Mouse (Mus musculus) kidney, adult 9 months (tissue): ENCODE data around the gene Ciart.
"Not testable (repeated sequence)": the region's sequence is repeated elsewhere in the genome, so short reads cannot be mapped to it uniquely, and the experiment has no call there.

Experiments
- DNase-seq: peaks from one replicate; pipeline ENCODE4 v3.0.0; 2022

Ciart gene

DNA sequence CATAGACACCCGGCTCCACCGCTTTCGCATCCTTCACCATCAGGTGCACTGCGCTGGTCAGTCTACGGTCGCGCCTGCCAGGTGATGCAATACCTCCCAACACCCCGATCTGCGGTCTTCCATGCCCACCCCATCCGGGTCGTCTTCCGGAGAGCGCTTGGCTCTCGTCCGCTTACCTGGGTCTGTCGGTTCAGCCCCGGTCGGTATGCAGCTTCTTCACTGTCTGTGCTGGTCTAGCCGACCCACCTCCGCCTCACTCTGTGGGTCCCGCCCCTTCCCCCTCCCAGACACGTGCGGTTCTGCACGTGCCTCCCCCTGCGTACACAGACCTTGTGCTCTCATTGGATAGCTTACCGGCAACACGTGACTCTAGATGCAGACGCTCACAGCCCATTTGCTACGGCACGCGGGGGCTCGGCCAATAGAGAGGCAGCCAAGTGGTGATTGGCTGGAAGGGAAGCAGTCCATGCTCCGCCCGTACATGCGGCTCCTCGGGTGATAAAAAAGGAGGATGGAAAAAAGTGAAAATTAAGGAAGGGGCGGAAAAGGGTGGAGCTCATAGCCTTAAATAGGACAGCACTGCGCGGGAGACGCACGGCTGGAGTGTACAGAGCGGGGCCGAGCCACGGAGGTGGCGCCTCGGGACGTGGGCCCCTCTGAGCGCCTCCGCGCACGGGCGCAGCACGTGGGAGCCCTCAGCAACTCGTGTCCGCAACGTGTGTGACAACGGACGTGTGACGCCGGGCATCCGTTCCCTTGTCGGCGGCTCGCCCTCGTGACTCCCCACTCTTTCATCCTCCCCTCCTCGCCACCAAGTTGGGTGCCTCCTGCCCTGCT lies at the start of gene Ciart:
Gene Ciart, minus strand, starts transcription at position 273 of the 837 bp plus-strand sequence.
- DNase-seq = peak; percentile 99

DNA sequence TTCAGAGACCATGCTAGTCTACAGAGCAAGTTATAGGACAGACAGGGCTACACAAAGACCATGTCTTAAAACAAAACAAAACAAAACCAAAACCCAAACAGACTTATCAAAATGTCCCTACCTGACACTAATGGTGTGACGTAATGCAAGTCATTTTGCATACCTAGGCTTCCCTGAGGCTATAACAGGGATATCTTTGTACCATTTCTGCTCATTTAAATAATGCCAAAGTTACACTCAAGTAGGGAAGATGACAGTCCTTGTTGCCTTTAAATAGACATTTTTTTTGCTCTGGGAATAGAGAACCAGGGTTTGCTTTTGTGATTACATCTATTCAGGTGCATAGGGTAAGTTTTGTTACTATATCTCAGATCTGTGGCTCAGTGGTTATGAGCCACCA lies 49.4 kb upstream of the Ciart start:
- no peak for DNase-seq

- no peak for DNase-seq
Measured at GRCm38 (mm10) chr3:95930471-95930789, 48.4 kb upstream of the Ciart start.

DNA sequence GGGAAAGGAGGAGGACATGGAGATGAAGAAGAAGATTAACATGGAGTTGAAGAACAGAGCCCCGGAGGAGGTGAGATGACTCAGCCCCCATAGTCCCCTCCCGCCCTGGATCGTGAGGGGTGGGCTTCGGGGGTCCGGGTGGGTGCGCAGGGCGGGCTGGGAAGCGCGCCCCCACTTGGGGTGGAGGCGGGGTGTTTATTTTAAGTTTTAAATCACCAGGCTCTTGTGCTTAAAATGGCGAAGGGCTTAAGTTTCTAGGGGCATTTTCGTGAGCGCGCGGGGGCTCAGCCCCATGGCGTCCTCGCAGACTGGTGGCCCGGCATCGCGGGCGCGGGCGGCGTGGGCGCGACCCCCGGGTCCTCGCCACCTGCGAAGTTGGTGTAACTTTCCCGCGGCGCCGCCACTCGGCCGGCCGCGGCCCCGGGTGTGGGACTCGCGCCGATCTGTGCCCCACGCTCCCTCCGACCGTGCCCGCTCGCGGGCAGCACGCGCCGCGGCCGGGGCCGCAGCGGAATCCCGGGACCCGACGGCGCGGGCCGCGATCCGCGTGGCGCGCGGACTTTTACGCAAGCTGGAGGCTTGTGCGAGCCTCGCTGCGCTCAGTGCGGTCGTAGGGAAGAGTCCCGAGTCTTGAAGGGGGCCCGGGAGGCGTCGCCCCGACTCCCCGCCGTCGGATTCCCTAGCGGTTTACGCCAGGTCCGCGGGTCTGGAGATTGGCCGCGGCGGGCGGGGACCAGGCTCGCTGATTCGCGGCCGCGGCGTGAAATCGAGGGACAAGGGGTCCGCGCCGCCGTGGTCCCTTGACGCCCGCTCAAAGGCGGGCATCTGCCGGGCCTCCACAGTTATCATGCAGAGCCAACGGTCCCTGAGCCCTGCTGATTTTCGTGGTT lies 47.8 kb upstream of the Ciart start:
- no peak for DNase-seq

GRCm38 (mm10) chr3:95928658-95929503 lies 46.8 kb upstream of the Ciart start, which contains the start of gene Anp32e:
TSS of gene Anp32e (plus strand) at chr3:95929246.
- peak; percentile 99 for DNase-seq

DNA sequence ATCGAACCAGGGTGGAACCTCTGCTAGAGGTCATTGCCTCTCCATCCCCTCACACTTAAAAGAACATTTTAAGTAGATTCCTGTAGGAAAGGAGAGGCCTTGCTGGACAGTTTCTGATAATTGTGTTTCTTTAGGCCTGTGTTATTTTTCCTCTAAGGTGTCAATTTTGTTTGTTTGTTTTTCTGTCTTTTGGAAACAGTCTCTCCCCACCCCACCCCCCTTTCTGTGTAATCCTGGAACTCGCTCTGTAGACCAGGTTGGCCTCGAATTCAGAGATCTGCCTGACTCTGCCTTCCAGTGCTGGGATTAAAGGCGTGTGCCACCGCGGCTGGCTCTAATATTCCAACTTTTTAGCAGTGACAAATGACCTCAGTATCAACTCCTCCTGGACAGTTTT lies 46.2 kb upstream of the Ciart start:
- DNase-seq = no peak

DNA sequence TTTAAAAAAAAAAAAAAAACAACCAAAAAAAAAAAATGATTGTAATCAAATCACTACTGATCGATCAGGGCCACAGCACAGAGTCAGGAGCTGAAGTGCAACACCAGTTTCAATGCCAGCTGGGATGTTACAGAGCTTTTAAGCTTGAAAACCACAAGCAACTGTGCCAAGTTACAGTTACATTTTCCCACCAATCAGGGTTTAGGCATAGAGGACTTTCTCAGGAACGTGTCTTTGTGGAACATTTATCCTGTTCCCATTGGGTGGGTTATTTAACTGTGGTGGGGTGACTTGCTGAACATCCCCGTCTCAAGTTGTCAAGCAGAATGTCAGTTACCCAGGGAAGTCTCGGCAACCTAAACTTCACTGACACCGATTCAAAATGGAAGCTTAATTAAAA lies 43.0 kb upstream of the Ciart start:
- no peak for DNase-seq

GRCm38 (mm10) chr3:95924185-95924584 lies 42.1 kb upstream of the Ciart start:
- DNase-seq = no peak

DNA sequence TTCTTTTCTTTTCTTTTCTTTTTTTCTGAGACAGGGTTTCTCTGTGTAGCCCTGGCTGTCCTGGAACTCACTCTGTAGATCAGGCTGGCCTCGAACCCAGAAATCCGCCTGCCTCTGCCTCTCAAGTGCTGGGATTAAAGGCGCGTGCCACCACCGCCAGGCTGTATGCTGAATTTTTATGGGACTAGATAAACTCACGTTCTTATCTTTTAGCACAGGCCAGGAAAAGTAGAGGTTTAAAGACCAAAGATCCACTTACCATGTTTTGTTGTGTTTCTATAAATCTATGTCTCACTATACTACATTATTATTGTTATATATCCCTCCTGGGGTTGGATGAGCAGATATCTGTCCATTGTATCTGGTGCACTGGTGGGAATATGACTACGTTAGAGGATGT lies 41.4 kb upstream of the Ciart start:
- DNase-seq = not testable (repeated sequence)

GRCm38 (mm10) chr3:95920532-95920931 lies 38.5 kb upstream of the Ciart start:
- DNase-seq = not testable (repeated sequence)

- no peak for DNase-seq
Measured at GRCm38 (mm10) chr3:95916760-95917159, 34.7 kb upstream of the Ciart start.

- no peak for DNase-seq
Measured at GRCm38 (mm10) chr3:95914706-95915105, 32.7 kb upstream of the Ciart start.

DNA sequence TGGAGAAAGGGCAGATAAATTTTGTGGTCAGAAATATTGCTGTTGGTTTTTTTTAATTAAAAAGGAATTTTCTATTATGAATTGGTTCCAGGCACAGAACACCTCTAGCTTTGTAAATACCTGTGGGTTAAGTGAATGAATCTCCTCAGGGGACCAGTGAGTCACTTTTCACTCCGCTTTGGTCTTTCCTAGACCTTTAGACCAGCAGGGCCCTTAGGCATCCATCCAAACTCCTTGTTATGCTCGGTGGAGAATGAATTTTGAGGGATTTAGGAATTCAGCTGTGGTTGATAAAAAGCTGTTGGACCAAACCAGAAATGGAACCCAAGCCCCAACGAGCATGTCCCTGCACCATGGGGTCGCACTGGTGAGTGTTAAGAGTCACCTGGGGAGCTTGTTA lies 25.6 kb upstream of the Ciart start:
- DNase-seq = peak; percentile 38

DNA sequence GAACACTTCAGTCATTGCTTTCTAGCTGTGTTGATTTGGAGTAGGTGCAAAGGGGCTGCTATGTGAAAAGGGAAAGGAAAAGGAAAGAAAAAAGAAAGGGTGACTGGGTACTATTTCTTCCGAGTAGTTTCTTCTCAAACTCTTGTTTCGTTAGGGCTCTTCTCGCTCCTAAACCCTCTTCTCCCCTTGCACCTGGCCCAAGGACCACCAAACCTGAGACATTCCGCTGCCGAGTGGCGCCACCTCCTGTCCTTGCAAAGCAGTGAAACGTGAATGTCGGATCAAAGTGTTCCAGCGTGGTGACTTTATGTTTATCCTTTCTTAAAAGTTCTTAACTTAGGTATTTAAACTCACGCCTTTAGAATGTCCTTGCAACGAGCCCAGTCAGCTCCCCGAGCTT lies 24.8 kb upstream of the Ciart start:
- peak; percentile 64 for DNase-seq

- DNase-seq = peak; percentile 71
Measured at GRCm38 (mm10) chr3:95905940-95906492, 24.0 kb upstream of the Ciart start.

GRCm38 (mm10) chr3:95905146-95905939 lies 23.3 kb upstream of the Ciart start:
- DNase-seq = peak; percentile 52

- peak; percentile 66 for DNase-seq
Measured at GRCm38 (mm10) chr3:95904568-95904967, 22.5 kb upstream of the Ciart start, which contains the start of gene Car14. TSS of gene Car14 (minus strand) at chr3:95904691.

DNA sequence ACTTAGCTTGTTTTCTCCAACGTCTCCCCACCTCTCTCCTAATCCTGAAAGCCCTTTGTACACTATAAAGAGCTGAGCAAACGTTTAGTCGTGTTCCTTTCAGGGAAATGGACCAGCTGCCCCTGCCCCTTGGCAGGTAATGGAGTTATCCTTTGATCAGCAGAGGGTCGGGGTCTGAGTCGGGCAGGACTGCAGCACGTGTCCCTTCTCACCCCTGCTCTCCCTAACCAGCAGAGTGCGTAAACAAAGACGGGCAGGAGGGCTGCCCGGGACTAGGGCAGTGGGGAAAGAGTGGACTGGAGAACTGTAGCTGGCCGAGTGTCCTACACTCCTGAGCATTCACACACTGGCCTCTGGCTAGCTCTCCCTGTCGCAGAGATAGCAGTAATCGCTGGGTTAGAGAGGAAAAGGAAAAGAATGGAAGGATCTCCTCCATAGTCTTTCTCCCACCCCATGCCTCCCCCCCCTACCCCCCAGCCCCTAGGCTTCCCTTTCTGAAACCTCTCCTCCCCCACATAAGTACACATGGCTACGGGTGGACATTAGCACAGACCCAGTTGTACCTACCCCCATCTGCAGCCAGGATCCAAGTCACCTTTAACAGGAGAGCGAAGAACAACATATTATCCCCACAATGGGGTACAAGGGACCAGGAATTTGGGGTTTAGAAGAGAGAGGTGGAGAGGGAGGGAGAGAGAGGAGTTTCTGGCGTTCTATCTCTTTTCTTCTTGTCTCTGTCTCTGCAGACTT lies 21.9 kb upstream of the Ciart start:
- peak; percentile 90 for DNase-seq

DNA sequence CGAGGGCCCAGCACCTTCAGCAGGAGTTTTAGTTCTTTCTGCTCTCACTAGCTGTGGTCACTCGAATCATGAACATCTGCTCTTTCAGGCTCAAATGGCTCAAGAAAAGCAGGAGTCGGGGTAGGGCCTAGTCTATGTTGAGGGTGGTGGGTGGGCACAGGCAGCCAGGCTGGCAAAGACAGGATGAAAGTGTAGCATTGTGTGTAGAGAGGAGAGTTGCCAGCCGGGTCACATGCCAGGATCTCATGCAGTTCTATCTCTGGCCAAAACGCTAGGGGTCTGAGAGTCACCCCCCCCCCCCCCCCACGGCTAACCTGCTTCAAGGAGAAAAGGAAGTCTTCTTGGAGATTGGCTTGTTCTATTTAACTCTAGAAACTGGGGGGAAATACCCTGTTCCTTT lies 20.6 kb upstream of the Ciart start:
- DNase-seq = peak; percentile 15

DNA sequence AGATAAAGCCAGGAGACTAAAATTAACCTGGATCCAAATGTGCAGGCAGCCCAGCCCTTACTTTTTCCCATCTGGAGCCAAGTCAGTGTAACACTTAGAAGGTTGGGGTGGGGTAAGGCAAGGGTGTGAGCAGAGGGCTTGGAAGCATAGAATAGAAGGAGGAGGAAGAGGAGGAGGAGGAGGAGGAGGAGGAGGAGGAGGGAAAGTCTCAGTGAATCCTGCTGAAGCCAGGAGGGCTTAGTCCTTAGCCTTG lies 20.2 kb upstream of the Ciart start:
- DNase-seq = no peak
